Comparison of ENCODE assay signal across 9 mouse cellular contexts in genomic region chr16:17721114-17721808, GRCm38 (mm10). TPM values are rescaled to one million over a fixed set of nuclear protein-coding genes. Genes with fewer than 3 reads are reported as not detected.
A peak's percentile ranks its signal among the peaks of the same experiment; 100 is the strongest.
DNase-seq lines count a peak whose midpoint lies in the region; ATAC-seq and TF ChIP-seq lines count a peak whose summit lies in the region.
"Had no signal": no experiment of that assay in that cellular context is flagged by ENCODE, and none has a peak within 500 bp of the region (broad histone marks: within the 10 kb centered on the region; RNA-seq: fewer than 3 reads in every experiment).

No protein-coding gene starts in this region.

- H3K9me3 ChIP-seq in forebrain, embryonic 15.5 days = no peaks in the 10 kb centered on the region
- H3K9me3 ChIP-seq in liver, embryonic 15.5 days (replicated peaks) = no peaks in the 10 kb centered on the region
- no peaks in the 10 kb centered on the region for H3K9me3 ChIP-seq in stomach, postnatal 0 days (ENCODE audit: control insufficient read depth, low read length)

- intact Hi-C loops in left cerebral cortex, postnatal 36 days (cut with DNase I) = loop anchor here (5.0 kb wide), 1 partner anchor 74 kb away; the partner anchor contains the start of gene Ccdc74a

- H3K27ac ChIP-seq in testis, adult 2 months (ENCODE audit: control insufficient read depth, insufficient read depth, low read depth, low read length) = no peak overlapping the region
- no peak overlapping the region for H3K27ac ChIP-seq in forebrain, embryonic 15.5 days (replicated peaks)
- no peak overlapping the region for H3K27ac ChIP-seq in liver, embryonic 15.5 days (replicated peaks)
- peak overlapping the region; percentile 96 for H3K27ac ChIP-seq in stomach, postnatal 0 days (replicated peaks)

- no peaks in the 10 kb centered on the region for H3K36me3 ChIP-seq in testis, adult 2 months (ENCODE audit: control insufficient read depth, insufficient read depth, low read length)
- H3K36me3 ChIP-seq in forebrain, embryonic 15.5 days = no peaks in the 10 kb centered on the region
- H3K36me3 ChIP-seq in liver, embryonic 15.5 days (replicated peaks) = peaks cover 9% of the 10 kb centered on the region; the same call in 1 of the 2 replicates
- H3K36me3 ChIP-seq in stomach, postnatal 0 days (ENCODE audit: control insufficient read depth, insufficient read depth, low read length) = no peaks in the 10 kb centered on the region

- no peak for TF ChIP-seq EP300 in stomach, postnatal 0 days (optimal IDR thresholded peaks at IDR 0.05)

- ATAC-seq in forebrain, embryonic 15.5 days (replicated peaks) = no peak
- no peak for ATAC-seq in liver, embryonic 15.5 days (ENCODE audit: insufficient read depth)
- ATAC-seq in stomach, postnatal 0 days (ENCODE audit: low FRiP score, low TSS enrichment) = no peak

- DNase-seq in testis, postnatal 14 days (ENCODE audit: low spot score) = no peak
- DNase-seq in stomach, postnatal 0 days (ENCODE audit: low spot score) = no peak
- DNase-seq in left cerebral cortex, postnatal 36 days (ENCODE audit: low spot score in 2 of 2) = no peak
- no peak for DNase-seq in adrenal gland, postnatal 25 days
- no peak for DNase-seq in lung, postnatal 36 days
- DNase-seq: lung, postnatal 14 days had no signal

- no peaks in the 10 kb centered on the region for H3K27me3 ChIP-seq in testis, adult 2 months (ENCODE audit: control insufficient read depth, insufficient read depth, low read length)
- no peaks in the 10 kb centered on the region for H3K27me3 ChIP-seq in forebrain, embryonic 15.5 days
- no peaks in the 10 kb centered on the region for H3K27me3 ChIP-seq in liver, embryonic 15.5 days
- no peaks in the 10 kb centered on the region for H3K27me3 ChIP-seq in stomach, postnatal 0 days (ENCODE audit: control insufficient read depth, insufficient read depth, low read length)

- no peak for TF ChIP-seq CTCF in testis, adult 2 months (IDR thresholded peaks at IDR 0.05; ENCODE audit: control insufficient read depth, insufficient read depth, insufficient replicate concordance, low read depth, low read length)
- no peak for TF ChIP-seq CTCF in stomach, postnatal 0 days (IDR thresholded peaks at IDR 0.05; ENCODE audit: low read depth)

- H3K4me1 ChIP-seq in testis, adult 2 months (ENCODE audit: control insufficient read depth, insufficient read depth, low read length) = peaks cover 8% of the 10 kb centered on the region
- peaks cover 16% of the 10 kb centered on the region for H3K4me1 ChIP-seq in forebrain, embryonic 15.5 days
- peaks cover 29% of the 10 kb centered on the region for H3K4me1 ChIP-seq in liver, embryonic 15.5 days (replicated peaks)
- peaks cover 2% of the 10 kb centered on the region; the same call in 1 of the 2 replicates for H3K4me1 ChIP-seq in stomach, postnatal 0 days (replicated peaks; ENCODE audit: control insufficient read depth, insufficient read depth)

- TF ChIP-seq POLR2A in testis, adult 2 months (IDR thresholded peaks at IDR 0.05; ENCODE audit: control insufficient read depth, low read depth, low read length) = no peak

- peak overlapping the region; percentile 99; the same call in 1 of the 2 replicates for H3K4me3 ChIP-seq in testis, adult 2 months (ENCODE audit: control insufficient read depth, low read depth, low read length)
- peak overlapping the region; percentile 69 for H3K4me3 ChIP-seq in forebrain, embryonic 15.5 days
- H3K4me3 ChIP-seq in liver, embryonic 15.5 days (replicated peaks) = peak overlapping the region; percentile 76
- peak overlapping the region; percentile 84 for H3K4me3 ChIP-seq in stomach, postnatal 0 days (ENCODE audit: low read depth, low read length)

- H3K9ac ChIP-seq in forebrain, embryonic 15.5 days (replicated peaks) = peak overlapping the region; percentile 87; the same call in 1 of the 2 replicates
- H3K9ac ChIP-seq in liver, embryonic 15.5 days = peak overlapping the region; percentile 77
- H3K9ac ChIP-seq in stomach, postnatal 0 days (ENCODE audit: low read length) = peak overlapping the region; percentile 96

- WGBS in forebrain, embryonic 15.5 days = 74% methylated on average over 9 of the region's 9 CpGs
- WGBS in liver, embryonic 15.5 days (ENCODE audit: insufficient replicate concordance) = 49% methylated on average over 9 of the region's 9 CpGs
- 53% methylated on average over 9 of the region's 9 CpGs for WGBS in stomach, postnatal 0 days

- peak overlapping the region; percentile 66 for H3K4me2 ChIP-seq in forebrain, embryonic 15.5 days (replicated peaks)
- H3K4me2 ChIP-seq in liver, embryonic 15.5 days = peak overlapping the region; percentile 84
- peak overlapping the region; percentile 70 for H3K4me2 ChIP-seq in stomach, postnatal 0 days (replicated peaks; ENCODE audit: low read depth)

RNA-seq across cellular contexts. Expression of gene Med15, which starts 11.4 kb away (rescaled TPM):
- 86.1 and 95.2 TPM in 2 replicates for polyA plus RNA-seq in testis, adult 2 months (2012; rRNA removed)
- 44.9 and 48.2 TPM in 2 replicates for polyA plus RNA-seq in forebrain, embryonic 15.5 days (2015; fragmentation: Nextera tagmentation; extraction: Ambion mirVana)
- 15.9 and 17.1 TPM in 2 replicates for polyA plus RNA-seq in liver, embryonic 15.5 days (2015; fragmentation: Nextera tagmentation; extraction: Ambion mirVana)
- polyA plus RNA-seq in stomach, postnatal 0 days (2015; fragmentation: Nextera tagmentation; extraction: Ambion mirVana) = 19.4 and 22.7 TPM in 2 replicates
- total RNA-seq in left cerebral cortex, postnatal 36 days (2021) = 10 to 100 TPM; 63.3 to 90.2 TPM
- total RNA-seq in adrenal gland, postnatal 25 days (2021) = 74.8 and 76.0 TPM in 2 replicates

RNA-seq across cellular contexts. Expression of gene Klhl22, which starts 38.2 kb away (rescaled TPM):
- 9.1 and 9.4 TPM in 2 replicates for polyA plus RNA-seq in testis, adult 2 months (2012; rRNA removed)
- 69.7 and 72.1 TPM in 2 replicates for polyA plus RNA-seq in forebrain, embryonic 15.5 days (2015; fragmentation: Nextera tagmentation; extraction: Ambion mirVana)
- 13.0 and 14.3 TPM in 2 replicates for polyA plus RNA-seq in liver, embryonic 15.5 days (2015; fragmentation: Nextera tagmentation; extraction: Ambion mirVana)
- 32.0 and 34.0 TPM in 2 replicates for polyA plus RNA-seq in stomach, postnatal 0 days (2015; fragmentation: Nextera tagmentation; extraction: Ambion mirVana)
- 100 to 1,000 TPM in 1 of 2 experiments, 10 to 100 TPM in 1; 92.5 to 110 TPM for total RNA-seq in left cerebral cortex, postnatal 36 days (2021)
- 32.3 and 49.0 TPM in 2 replicates for total RNA-seq in adrenal gland, postnatal 25 days (2021)
